Mouse (Mus musculus): ENCODE measurements around the gene Gm438. TPM values are rescaled to one million over a fixed set of nuclear protein-coding genes. Genes with fewer than 3 reads are reported as not detected.

Gm438 gene
- not detected in 2 replicates for polyA plus RNA-seq (2012)

GRCm38 (mm10) chr4:144786483-144786882, at the start of gene Gm438:
Gene Gm438 (minus strand): TSS chr4:144786583.

Other genes starting within 250 kb of the Gm438 start
- gene Gm13124, start 221.4 kb downstream of the Gm438 start, polyA plus RNA-seq (2012) = not detected in 2 replicates
- not detected in 2 replicates for gene Aadacl4, start 172.9 kb downstream of the Gm438 start, polyA plus RNA-seq (2012)
- not detected in 2 replicates for gene Gm436, start 100.2 kb downstream of the Gm438 start, polyA plus RNA-seq (2012)
- gene Gm13178, start 65.2 kb downstream of the Gm438 start, polyA plus RNA-seq (2012) = not detected in 2 replicates
- 8.4 and 10.6 TPM in 2 replicates for gene Dhrs3, start 106.2 kb upstream of the Gm438 start, polyA plus RNA-seq (2012)

All from megakaryocyte-erythroid progenitor cell, adult 5 weeks (primary cell).